Mouse (Mus musculus) CD4-positive, CD25-positive, alpha-beta regulatory T cell, adult 4 months (primary cell): Measurements from ENCODE around the gene Uvrag. TPM values are rescaled to one million over a fixed set of nuclear protein-coding genes. Genes with fewer than 3 reads are reported as not detected.
A peak's percentile ranks its signal among the peaks of the same experiment; 100 is the strongest.

Experiments used
- ATAC-seq: one replicate; pipeline ENCODE4 v1.8.0; 2017
- polyA plus RNA-seq, 2 experiments: library from polyadenylated mRNA; unstranded; fragments of 100-300 nt; shearing (Covaris generic); gene quantifications; one replicate each; pipeline ENCODE4 v1.2.1; 2017

Gene Uvrag
- polyA plus RNA-seq, 2 experiments from 2014 or later, result 5.7 to 9.5 TPM

DNA sequence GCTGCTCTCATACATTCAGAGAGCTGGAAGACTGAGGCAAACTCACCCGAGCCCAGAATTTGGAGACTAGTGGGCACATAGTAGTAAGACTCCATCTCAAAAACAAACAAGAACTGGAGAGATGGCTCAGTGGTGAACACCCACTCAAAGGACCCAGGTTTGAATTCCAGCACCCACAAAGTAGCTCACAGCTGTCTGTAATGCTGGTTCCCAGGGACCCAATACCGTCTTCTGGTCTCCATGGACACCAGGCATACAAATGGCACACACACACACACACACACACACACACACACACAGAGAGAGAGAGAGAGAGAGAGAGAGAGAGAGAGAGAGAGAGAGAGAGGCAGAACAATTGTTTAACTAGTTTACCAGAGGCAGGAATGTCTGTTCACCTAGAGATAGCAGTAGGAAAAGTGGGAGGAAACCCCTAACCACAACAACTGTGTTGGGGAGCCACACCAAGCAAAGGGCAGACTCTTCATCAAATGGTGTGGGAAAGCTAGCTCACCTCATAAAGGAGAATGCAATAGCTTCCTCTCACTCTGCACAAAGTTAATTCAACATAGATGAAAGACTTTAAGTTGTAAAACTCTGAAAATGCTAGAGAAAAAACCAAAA lies 123.6 kb downstream of the Uvrag start:
- no peak for ATAC-seq

DNA sequence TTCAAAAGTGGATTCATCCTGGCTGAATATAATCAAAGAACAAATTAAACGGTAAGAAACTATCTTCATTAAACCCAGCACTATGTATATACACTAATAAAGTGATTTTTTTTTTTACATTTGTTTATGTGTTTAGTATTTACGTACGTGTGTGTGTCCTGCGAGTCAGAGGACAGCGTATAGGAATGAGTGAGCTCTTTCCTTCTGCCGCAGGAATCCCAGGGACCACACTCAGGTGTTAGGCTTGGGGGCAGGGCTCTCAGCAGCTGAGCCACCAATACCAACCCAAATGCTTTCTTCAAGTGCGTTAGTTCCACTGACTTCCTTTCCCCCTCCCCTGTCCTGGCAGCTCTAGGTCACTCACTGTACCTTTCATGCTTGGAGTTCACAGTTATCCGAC lies 125.0 kb downstream of the Uvrag start:
- ATAC-seq, result no peak

DNA sequence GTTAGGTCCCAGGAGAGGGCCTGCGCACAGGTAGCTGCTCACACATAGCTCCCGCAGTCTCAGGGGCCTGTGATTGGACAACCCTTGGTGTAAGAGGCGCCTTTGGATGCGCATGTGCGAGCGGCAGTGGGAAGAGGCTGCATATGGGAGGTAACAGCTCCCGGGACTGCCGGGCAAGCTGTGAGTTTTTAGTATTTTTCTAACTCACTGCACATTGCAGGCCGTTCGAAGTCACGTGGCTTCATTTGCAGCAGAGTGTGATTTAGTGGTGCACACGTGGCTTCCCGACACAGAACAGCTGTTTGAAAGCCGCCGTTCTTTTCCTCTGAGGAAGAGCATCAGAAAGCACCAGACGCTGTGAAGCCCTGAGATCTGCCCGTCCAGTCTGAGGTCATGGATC lies 125.5 kb downstream of the Uvrag start:
- ATAC-seq, result no peak

DNA sequence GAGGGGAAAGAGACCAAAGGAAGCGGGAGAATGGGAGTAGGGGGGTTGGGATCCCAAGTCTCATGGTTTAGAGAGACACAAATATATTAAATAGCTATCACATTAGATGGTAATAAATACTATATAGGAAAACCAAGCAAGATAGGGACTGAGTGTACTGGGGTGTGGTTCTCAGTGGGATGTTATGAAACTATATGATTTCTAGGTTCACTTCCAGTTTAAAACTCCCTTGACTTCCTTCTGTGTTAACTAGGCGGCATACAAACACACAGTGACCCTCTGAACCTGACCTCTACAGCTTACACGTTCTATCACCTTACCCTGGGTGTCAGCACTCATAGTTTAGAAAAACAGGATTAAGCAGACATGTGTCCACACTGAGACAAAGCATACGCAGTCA lies 126.3 kb downstream of the Uvrag start:
- no peak for ATAC-seq

DNA sequence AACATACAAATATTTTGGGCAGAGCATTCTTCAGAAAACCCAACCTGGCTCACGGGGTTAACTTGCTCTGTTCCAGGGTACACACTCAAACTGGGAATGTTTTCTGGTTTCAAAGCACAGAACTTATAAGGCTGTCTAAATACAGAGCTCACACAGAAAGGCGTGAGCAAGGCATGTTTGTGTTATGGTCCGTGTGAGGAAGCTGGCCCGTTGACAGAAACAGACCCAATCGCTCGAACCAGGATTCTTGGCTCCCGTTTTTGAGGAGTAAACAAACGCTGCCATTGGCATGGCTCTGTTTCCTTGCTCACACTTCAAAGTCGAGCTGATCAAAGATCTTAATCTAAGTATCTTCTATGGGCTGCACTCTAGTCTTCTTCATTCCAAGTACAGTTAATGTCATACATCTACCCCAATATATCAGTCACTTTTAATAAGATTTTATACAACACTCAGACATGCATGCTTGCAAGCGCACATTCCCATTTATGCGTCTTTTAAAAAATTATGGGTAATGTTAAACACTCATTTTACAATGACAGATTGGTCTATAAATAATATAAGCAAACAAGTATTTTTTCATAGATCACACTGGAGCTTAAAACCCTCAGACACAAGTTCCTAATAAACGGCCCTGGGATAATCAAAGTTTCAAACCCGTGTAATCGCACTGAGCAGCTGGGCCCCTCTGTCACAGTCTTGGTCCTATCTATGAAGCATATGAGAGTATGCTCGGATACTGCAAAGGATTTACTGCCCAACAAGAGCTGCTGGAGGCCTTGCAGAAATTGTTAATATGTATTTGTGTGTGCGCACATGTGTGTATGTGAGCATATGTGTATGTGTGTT lies 133.2 kb downstream of the Uvrag start:
- ATAC-seq, result no peak

DNA sequence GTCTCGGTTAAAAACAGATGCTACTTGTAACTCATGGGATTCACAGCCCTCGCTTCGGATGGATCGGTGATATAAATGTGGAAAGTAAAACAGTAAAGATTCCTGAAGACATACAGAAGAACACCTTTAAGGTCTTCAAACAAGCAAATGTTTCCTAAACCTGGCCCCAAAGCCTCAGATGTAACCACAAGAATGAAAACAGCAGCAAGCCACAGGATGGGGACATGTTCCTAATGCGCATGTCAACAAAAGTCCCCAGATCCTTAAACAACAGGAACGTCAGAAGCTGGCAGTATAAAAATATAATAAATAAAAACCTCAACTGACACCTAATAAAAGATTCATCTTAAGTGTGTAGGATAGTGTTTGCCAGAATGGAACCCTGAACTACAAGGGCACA lies 137.7 kb downstream of the Uvrag start:
- peak; percentile 91 for ATAC-seq

- ATAC-seq, result no peak
These were observed 142.2 kb downstream of the Uvrag start for GRCm38 (mm10) chr7:98998722-98999121.

- no peak for ATAC-seq
These were observed 143.2 kb downstream of the Uvrag start for GRCm38 (mm10) chr7:98997760-98998159.

DNA sequence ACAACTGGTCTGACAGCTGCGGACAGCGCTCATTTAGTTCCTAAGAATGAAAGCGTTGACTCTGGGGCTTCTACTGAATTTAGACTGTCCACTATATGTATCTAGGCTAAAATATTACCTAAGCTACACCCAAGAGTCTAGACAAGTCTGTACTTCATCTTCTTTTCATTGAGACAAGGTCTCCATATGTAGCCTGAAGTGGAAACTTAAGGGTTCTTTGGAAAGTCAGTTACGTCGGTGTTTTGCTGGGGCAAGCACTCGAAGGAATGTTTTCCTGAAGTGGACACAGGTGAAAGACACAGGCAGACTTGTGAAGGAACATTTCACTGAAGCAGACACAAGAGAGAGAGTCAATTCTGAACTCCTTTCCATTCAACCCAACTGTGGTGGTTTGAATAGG lies 144.2 kb downstream of the Uvrag start:
- no peak for ATAC-seq

DNA sequence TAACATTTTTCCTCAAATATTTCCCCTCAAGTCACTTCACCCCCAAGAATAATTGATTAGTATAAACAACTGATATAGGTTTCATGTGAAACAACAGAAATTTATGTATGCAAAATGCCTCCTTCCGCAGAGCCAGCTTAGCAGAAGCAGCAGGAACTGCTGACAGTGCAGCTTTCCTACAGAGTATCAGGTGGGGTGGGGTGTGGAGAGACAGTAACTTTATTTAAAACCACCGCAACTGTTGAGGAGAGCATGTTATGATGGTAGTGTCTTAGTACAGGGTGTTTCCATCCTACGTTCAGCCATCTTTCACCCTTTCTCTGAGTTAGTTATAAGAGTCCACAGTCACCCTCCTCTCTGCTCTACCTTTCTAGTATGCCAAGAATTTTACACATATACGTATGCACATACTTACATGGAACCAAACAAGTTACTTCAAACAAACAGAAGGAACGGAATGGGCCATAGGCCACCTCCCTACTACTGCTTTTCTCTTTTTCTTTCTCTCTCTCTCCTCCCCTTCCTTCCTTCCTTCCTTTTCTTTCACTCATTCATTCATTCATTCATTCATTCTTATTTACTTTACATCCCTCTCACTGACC lies 145.7 kb downstream of the Uvrag start:
- ATAC-seq, result peak; percentile 72

DNA sequence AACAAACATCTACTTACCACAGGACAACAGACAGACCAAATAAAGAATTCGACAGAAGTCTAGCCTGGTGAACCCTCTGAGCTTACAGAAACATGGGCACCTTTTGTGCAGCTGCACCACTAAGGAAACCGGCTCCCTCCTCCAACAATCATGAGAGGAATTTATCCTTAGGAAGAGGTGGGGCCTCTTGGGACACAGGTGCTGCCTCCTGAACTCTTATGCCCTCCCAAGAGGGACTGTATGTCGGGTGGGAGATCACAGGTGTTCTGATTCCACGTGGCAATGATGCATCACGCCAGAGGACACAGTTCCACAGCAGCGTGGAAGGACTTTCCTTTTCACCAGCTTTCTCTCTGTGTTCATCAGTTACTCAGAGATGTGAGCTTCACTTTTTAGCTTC lies 146.8 kb downstream of the Uvrag start:
- no peak for ATAC-seq

GRCm38 (mm10) chr7:98993395-98993794 lies 147.5 kb downstream of the Uvrag start:
- ATAC-seq, result peak; percentile 89

- no peak for ATAC-seq
These were observed 149.7 kb downstream of the Uvrag start for GRCm38 (mm10) chr7:98991204-98991761.

GRCm38 (mm10) chr7:98990510-98990909 lies 150.4 kb downstream of the Uvrag start:
- ATAC-seq, result no peak

DNA sequence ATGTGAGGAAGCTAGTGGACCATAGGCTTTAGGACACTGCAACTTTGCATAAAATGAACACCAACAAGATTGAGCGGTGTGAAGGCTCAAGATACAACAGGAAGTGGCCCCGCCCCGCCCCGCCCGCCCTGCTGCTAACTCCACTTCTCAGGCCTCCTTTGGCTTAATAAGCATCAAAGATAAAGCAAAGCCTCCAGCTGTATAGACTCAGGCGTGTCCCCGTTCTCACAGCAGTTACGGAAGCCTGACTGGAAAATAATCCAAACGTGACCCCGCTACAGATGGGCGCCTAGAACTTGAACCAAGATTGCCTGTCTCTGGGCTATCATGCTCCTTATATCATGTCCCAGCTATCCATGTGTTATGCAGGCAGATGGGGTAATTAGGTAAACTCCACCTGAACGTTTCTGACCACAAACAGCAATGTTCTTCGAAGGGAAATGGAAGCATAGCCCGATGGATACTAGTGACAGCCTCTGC lies 153.9 kb downstream of the Uvrag start:
- ATAC-seq, result no peak

GRCm38 (mm10) chr7:98985935-98986334 lies 155.0 kb downstream of the Uvrag start:
- ATAC-seq, result no peak

GRCm38 (mm10) chr7:98985489-98985888 lies 155.5 kb downstream of the Uvrag start:
- no peak for ATAC-seq

DNA sequence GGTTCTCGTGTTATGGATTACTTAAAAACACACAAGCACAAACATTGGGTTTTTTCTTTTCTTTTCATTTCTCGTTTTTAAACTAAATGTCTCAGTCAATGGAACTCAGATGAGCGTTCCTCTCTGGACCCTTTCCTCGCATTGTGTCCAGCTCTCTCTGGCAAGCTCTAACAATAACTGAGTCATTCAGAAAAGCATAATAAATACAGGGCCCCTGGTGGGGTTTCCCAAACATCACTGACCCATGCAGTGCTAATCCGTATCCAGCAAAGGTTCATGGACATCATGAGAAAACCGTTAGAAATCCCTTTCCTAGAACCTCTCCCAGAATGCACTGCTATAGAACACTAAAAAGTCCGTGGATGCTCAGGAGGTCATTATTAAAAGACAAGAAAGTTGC lies 156.6 kb downstream of the Uvrag start:
- no peak for ATAC-seq

DNA sequence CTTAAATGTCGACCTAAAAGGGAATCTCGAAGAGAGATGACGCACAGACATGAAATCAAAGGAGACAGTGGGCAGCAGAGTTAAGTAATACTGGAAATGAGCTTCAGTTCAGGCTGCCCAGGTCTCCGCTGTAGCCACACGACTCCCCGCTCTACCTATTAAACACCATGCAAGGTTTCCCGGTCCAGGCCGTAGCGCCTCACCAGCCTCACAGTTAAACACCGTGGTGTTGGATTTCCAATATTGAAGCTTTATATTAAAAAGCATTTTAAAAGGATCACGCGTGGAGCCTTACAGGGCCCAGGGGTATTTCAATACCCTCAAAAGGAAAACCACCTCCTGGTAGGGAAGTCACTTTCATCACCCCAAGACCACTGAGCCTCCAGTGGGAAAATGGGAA lies 157.9 kb downstream of the Uvrag start:
- no peak for ATAC-seq

DNA sequence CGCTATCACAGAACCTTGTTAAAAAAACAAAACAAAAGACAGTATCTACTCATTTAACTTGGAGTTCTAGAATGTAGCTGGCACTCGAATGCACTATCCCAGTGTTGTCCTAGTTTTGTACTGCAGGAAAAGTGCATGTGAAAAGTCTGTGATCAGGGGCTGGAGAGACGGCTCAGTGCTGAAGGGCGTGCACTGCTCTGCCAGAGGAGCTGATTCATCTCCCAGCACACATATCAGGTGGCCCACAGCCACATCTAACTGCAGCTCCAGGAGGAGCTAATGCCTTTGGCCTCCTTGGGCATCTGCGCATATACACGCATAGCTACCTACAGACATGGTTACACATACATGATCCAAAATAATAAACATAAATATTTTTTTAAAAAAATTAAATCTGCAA lies 159.5 kb downstream of the Uvrag start:
- ATAC-seq, result no peak

DNA sequence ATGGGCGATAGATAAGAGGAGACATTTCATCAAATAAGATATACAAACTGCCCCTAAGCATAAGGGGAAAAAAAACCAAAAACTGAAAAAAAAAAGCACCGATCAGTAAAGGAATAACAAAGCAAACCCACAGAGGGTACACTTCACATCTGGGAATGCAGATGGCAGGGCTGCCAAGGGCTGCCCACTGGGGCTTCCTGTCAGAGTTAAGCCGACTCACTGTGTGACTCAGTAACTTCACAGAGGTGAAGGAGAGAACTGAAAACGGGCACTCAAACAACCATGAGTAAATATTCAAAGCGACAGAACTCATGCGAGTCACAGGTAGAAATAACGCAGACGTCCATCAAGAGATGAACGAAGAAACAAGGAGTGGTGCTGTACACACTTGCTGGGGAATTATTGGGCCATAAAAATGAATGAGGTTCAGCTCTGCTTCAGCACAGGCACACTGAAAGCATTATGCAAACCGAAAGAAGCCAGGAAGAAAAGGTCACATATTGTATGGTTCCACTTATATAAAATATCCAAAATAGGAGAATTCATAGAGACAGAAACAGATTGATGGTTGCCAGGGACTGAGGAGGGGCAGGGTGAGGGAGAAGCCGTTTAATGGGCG lies 164.0 kb downstream of the Uvrag start:
- peak; percentile 43 for ATAC-seq

DNA sequence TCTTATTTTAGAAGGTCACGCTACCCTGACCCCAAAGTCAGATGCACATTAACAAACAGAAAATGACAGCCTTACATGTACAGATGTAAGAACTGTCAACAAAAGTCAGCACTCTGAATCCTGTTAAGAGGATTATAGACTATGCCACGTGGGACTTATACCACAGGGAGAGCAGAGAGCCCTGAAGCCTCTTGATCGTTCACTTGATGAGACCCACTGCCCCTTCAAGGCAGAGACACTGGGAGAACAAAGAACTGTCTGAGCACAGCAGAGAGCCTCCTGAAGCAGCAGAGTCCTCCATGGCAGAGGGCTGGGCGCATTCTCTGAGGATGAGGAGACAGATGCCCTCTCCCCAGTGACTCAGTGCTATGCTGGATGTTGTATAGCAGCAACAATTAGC lies 166.4 kb downstream of the Uvrag start:
- ATAC-seq, result no peak

DNA sequence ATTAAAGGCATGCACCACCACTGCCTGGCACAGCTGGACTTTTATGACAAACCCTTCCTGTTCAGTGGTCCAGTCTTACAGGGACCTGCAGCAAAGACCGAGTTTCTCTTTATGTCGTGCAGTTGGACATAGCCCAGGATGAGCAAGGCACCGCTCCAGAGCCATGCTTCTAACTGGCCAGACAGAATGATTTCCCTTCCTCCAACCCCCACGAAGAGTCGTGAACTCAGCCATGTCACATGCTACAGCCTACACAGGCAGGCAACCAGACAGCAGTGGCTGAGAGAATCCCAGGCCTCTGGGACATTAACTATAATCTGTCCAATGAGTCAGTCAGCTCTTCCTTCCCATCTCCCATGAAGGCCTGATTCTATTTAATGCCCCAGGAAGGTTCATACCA lies 170.2 kb downstream of the Uvrag start:
- no peak for ATAC-seq
